Mouse (Mus musculus): ENCODE results near the gene Mesd. TPM values are rescaled to one million over a fixed set of nuclear protein-coding genes. Genes with fewer than 3 reads are reported as not detected.

Mesd gene
- polyA plus RNA-seq, 1 experiment from 2014 or later: 111 TPM

- H3K9me3 ChIP-seq: no peaks in the 10 kb centered on the region
- H3K4me2 ChIP-seq (replicated peaks): no peak overlapping the region
- no peak for ATAC-seq (ENCODE audit: insufficient number of reproducible peaks, insufficient read depth, low FRiP score, low TSS enrichment)
- H3K9ac ChIP-seq: no peak overlapping the region
- 81% methylated on average over 3 of the region's 3 CpGs for WGBS
- H3K4me1 ChIP-seq: no peaks in the 10 kb centered on the region
- no peaks in the 10 kb centered on the region for H3K27me3 ChIP-seq
- no peak overlapping the region for H3K4me3 ChIP-seq
- H3K27ac ChIP-seq: no peak overlapping the region
- peaks cover 50% of the 10 kb centered on the region for H3K36me3 ChIP-seq
Observed at GRCm38 (mm10) chr7:83900519-83900918, 16.3 kb downstream of the Mesd start.

- no peak overlapping the region for H3K27ac ChIP-seq
- no peaks in the 10 kb centered on the region for H3K27me3 ChIP-seq
- no peak overlapping the region for H3K4me2 ChIP-seq (replicated peaks)
- 0 out of 2 replicates have a peak, but pooled peaks cover 5% of the 10 kb centered on the region for H3K9me3 ChIP-seq
- no peaks in the 10 kb centered on the region for H3K4me1 ChIP-seq
- no peak for ATAC-seq (ENCODE audit: insufficient number of reproducible peaks, insufficient read depth, low FRiP score, low TSS enrichment)
- 80% methylated on average over 4 of the region's 4 CpGs for WGBS
- H3K9ac ChIP-seq: no peak overlapping the region
- peaks cover 46% of the 10 kb centered on the region for H3K36me3 ChIP-seq
- no peak overlapping the region for H3K4me3 ChIP-seq
Observed at GRCm38 (mm10) chr7:83901425-83901824, 17.2 kb downstream of the Mesd start.

GRCm38 (mm10) chr7:83902296-83903145 lies 18.3 kb downstream of the Mesd start:
- no peak overlapping the region for H3K9ac ChIP-seq
- no peaks in the 10 kb centered on the region for H3K27me3 ChIP-seq
- 76% methylated on average over 5 of the region's 5 CpGs for WGBS
- H3K27ac ChIP-seq: no peak overlapping the region
- H3K4me2 ChIP-seq (replicated peaks): no peak overlapping the region
- H3K4me1 ChIP-seq: no peaks in the 10 kb centered on the region
- ATAC-seq (ENCODE audit: insufficient number of reproducible peaks, insufficient read depth, low FRiP score, low TSS enrichment): no peak
- H3K4me3 ChIP-seq: no peak overlapping the region
- H3K9me3 ChIP-seq: 0 out of 2 replicates have a peak, but pooled peaks cover 7% of the 10 kb centered on the region
- H3K36me3 ChIP-seq: peaks cover 38% of the 10 kb centered on the region

- Histone ChIP-seq H3K27me3 (no peaks in the 10 kb centered on the region), H3K27ac (no peak overlapping the region), H3K9me3 (0 out of 2 replicates have a peak, but pooled peaks cover 7% of the 10 kb centered on the region), H3K36me3 (peaks cover 15% of the 10 kb centered on the region), H3K9ac (no peak overlapping the region), H3K4me2 (replicated peaks) (no peak overlapping the region), H3K4me1 (no peaks in the 10 kb centered on the region), H3K4me3 (no peak overlapping the region)
- no peak for ATAC-seq (ENCODE audit: insufficient number of reproducible peaks, insufficient read depth, low FRiP score, low TSS enrichment)
- WGBS: 92% methylated on average over 3 of the region's 3 CpGs
Observed at GRCm38 (mm10) chr7:83904831-83905230, 20.6 kb downstream of the Mesd start.

- no peak for ATAC-seq (ENCODE audit: insufficient number of reproducible peaks, insufficient read depth, low FRiP score, low TSS enrichment)
- Histone ChIP-seq H3K4me1 (no peaks in the 10 kb centered on the region), H3K9me3 (no peaks in the 10 kb centered on the region), H3K27me3 (no peaks in the 10 kb centered on the region), H3K36me3 (no peaks in the 10 kb centered on the region), H3K9ac (no peak overlapping the region), H3K27ac (no peak overlapping the region), H3K4me3 (no peak overlapping the region), H3K4me2 (replicated peaks) (no peak overlapping the region)
- 80% methylated on average over 3 of the region's 3 CpGs for WGBS
Observed at GRCm38 (mm10) chr7:83911909-83912308, 27.6 kb downstream of the Mesd start.

GRCm38 (mm10) chr7:83913405-83913932 lies 29.2 kb downstream of the Mesd start:
- ATAC-seq (ENCODE audit: insufficient number of reproducible peaks, insufficient read depth, low FRiP score, low TSS enrichment): no peak
- Histone ChIP-seq H3K4me1 (no peaks in the 10 kb centered on the region), H3K9me3 (no peaks in the 10 kb centered on the region), H3K27ac (no peak overlapping the region), H3K36me3 (no peaks in the 10 kb centered on the region), H3K4me2 (replicated peaks) (no peak overlapping the region), H3K4me3 (no peak overlapping the region), H3K27me3 (no peaks in the 10 kb centered on the region), H3K9ac (no peak overlapping the region)
- 90% methylated on average over 6 of the region's 6 CpGs for WGBS

- Histone ChIP-seq H3K9me3 (no peaks in the 10 kb centered on the region), H3K9ac (no peak overlapping the region), H3K4me3 (no peak overlapping the region), H3K4me2 (replicated peaks) (no peak overlapping the region), H3K27me3 (no peaks in the 10 kb centered on the region), H3K36me3 (no peaks in the 10 kb centered on the region), H3K27ac (no peak overlapping the region), H3K4me1 (no peaks in the 10 kb centered on the region)
- WGBS: 76% methylated on average over 9 of the region's 9 CpGs
- ATAC-seq (ENCODE audit: insufficient number of reproducible peaks, insufficient read depth, low FRiP score, low TSS enrichment): no peak
Observed at GRCm38 (mm10) chr7:83913995-83914394, 29.7 kb downstream of the Mesd start.

- H3K4me2 ChIP-seq (replicated peaks): no peak overlapping the region
- no peaks in the 10 kb centered on the region for H3K4me1 ChIP-seq
- no peak overlapping the region for H3K4me3 ChIP-seq
- no peaks in the 10 kb centered on the region for H3K27me3 ChIP-seq
- no peak for ATAC-seq (ENCODE audit: insufficient number of reproducible peaks, insufficient read depth, low FRiP score, low TSS enrichment)
- H3K36me3 ChIP-seq: no peaks in the 10 kb centered on the region
- no peaks in the 10 kb centered on the region for H3K9me3 ChIP-seq
- no peak overlapping the region for H3K9ac ChIP-seq
- H3K27ac ChIP-seq: no peak overlapping the region
- 4% methylated on average over 3 of the region's 3 CpGs for WGBS
Observed at GRCm38 (mm10) chr7:83914566-83914965, 30.3 kb downstream of the Mesd start.

GRCm38 (mm10) chr7:83920241-83920640 lies 36.0 kb downstream of the Mesd start:
- ATAC-seq (ENCODE audit: insufficient number of reproducible peaks, insufficient read depth, low FRiP score, low TSS enrichment): no peak
- Histone ChIP-seq H3K4me3 (no peak overlapping the region), H3K27me3 (no peaks in the 10 kb centered on the region), H3K27ac (no peak overlapping the region), H3K9me3 (no peaks in the 10 kb centered on the region), H3K36me3 (no peaks in the 10 kb centered on the region), H3K9ac (no peak overlapping the region), H3K4me1 (no peaks in the 10 kb centered on the region), H3K4me2 (replicated peaks) (no peak overlapping the region)
- WGBS: 84% methylated on average over 4 of the region's 4 CpGs

GRCm38 (mm10) chr7:83921637-83922036 lies 37.4 kb downstream of the Mesd start:
- WGBS: 18% methylated on average over 3 of the region's 3 CpGs
- no peaks in the 10 kb centered on the region for H3K36me3 ChIP-seq
- no peak overlapping the region for H3K4me3 ChIP-seq
- ATAC-seq (ENCODE audit: insufficient number of reproducible peaks, insufficient read depth, low FRiP score, low TSS enrichment): no peak
- H3K9ac ChIP-seq: no peak overlapping the region
- H3K4me2 ChIP-seq (replicated peaks): no peak overlapping the region
- H3K27ac ChIP-seq: no peak overlapping the region
- H3K27me3 ChIP-seq: no peaks in the 10 kb centered on the region
- H3K9me3 ChIP-seq: no peaks in the 10 kb centered on the region
- H3K4me1 ChIP-seq: no peaks in the 10 kb centered on the region

GRCm38 (mm10) chr7:83939017-83939721 lies 54.9 kb downstream of the Mesd start:
- no peaks in the 10 kb centered on the region for H3K36me3 ChIP-seq
- no peaks in the 10 kb centered on the region for H3K4me1 ChIP-seq
- H3K27ac ChIP-seq: no peak overlapping the region
- H3K9ac ChIP-seq: no peak overlapping the region
- 50% methylated on average over 3 of the region's 3 CpGs for WGBS
- no peaks in the 10 kb centered on the region for H3K27me3 ChIP-seq
- ATAC-seq (ENCODE audit: insufficient number of reproducible peaks, insufficient read depth, low FRiP score, low TSS enrichment): no peak
- H3K4me3 ChIP-seq: no peak overlapping the region
- H3K9me3 ChIP-seq: no peaks in the 10 kb centered on the region
- no peak overlapping the region for H3K4me2 ChIP-seq (replicated peaks)

GRCm38 (mm10) chr7:83940136-83940535 lies 55.9 kb downstream of the Mesd start:
- Histone ChIP-seq H3K27ac (no peak overlapping the region), H3K4me2 (replicated peaks) (no peak overlapping the region), H3K9me3 (no peaks in the 10 kb centered on the region), H3K27me3 (no peaks in the 10 kb centered on the region), H3K9ac (no peak overlapping the region), H3K36me3 (no peaks in the 10 kb centered on the region), H3K4me1 (no peaks in the 10 kb centered on the region), H3K4me3 (no peak overlapping the region)
- 77% methylated on average over 2 of the region's 2 CpGs for WGBS
- no peak for ATAC-seq (ENCODE audit: insufficient number of reproducible peaks, insufficient read depth, low FRiP score, low TSS enrichment)

Data from embryonic facial prominence, embryonic 12.5 days (tissue).